Mouse (Mus musculus) induced T-regulatory cell, adult 2 months (primary cell): ENCODE results near the gene Phykpl.
A peak's percentile ranks its signal among the peaks of the same experiment; 100 is the strongest.
"Not testable (repeated sequence)": the region's sequence is repeated elsewhere in the genome, so short reads cannot be mapped to it uniquely, and the experiment has no call there.

Source experiments
- DNase-seq: peaks from one replicate; pipeline ENCODE4 v3.0.0-alpha.2; 2012; ENCODE audit warnings: low read depth

Gene Phykpl

GRCm38 (mm10) chr11:51586411-51586810 lies 1.9 kb downstream of the Phykpl start:
- DNase-seq: no peak

GRCm38 (mm10) chr11:51587059-51587458 lies 2.5 kb downstream of the Phykpl start:
- peak; percentile 23 for DNase-seq

GRCm38 (mm10) chr11:51588833-51589232 lies 4.3 kb downstream of the Phykpl start:
- no peak for DNase-seq

- no peak for DNase-seq
Measured at GRCm38 (mm10) chr11:51590002-51590401, 5.4 kb downstream of the Phykpl start.

- DNase-seq: no peak
Measured at GRCm38 (mm10) chr11:51591168-51591567, 6.6 kb downstream of the Phykpl start.

GRCm38 (mm10) chr11:51591915-51592314 lies 7.4 kb downstream of the Phykpl start:
- no peak for DNase-seq

- no peak for DNase-seq
Measured at GRCm38 (mm10) chr11:51593368-51593767, 8.8 kb downstream of the Phykpl start.

- DNase-seq: no peak
Measured at GRCm38 (mm10) chr11:51593849-51594248, 9.3 kb downstream of the Phykpl start.

- no peak for DNase-seq
Measured at GRCm38 (mm10) chr11:51594715-51595350, 10.3 kb downstream of the Phykpl start.

GRCm38 (mm10) chr11:51595459-51596083 lies 11.0 kb downstream of the Phykpl start:
- no peak for DNase-seq

- no peak for DNase-seq
Measured at GRCm38 (mm10) chr11:51597553-51597952, 13.0 kb downstream of the Phykpl start.

GRCm38 (mm10) chr11:51602253-51602652 lies 17.7 kb downstream of the Phykpl start:
- no peak for DNase-seq

- DNase-seq: peak; percentile 92
Measured at GRCm38 (mm10) chr11:51605602-51606446, 21.3 kb downstream of the Phykpl start.

GRCm38 (mm10) chr11:51606447-51607095 lies 22.0 kb downstream of the Phykpl start, which contains the start of gene Hnrnpab:
Hnrnpab (minus strand) TSS chr11:51606847.
- peak; percentile 99 for DNase-seq

GRCm38 (mm10) chr11:51607096-51607738 lies 22.7 kb downstream of the Phykpl start:
- no peak for DNase-seq

- DNase-seq: peak; percentile 50
Measured at GRCm38 (mm10) chr11:51609266-51609909, 24.8 kb downstream of the Phykpl start.

GRCm38 (mm10) chr11:51609940-51610339 lies 25.4 kb downstream of the Phykpl start:
- not testable (repeated sequence) for DNase-seq

- no peak for DNase-seq
Measured at GRCm38 (mm10) chr11:51614256-51614655, 29.7 kb downstream of the Phykpl start.

- no peak for DNase-seq
Measured at GRCm38 (mm10) chr11:51615129-51615528, 30.6 kb downstream of the Phykpl start.

GRCm38 (mm10) chr11:51615601-51616000 lies 31.0 kb downstream of the Phykpl start:
- peak; percentile 90 for DNase-seq

- DNase-seq: not testable (repeated sequence)
Measured at GRCm38 (mm10) chr11:51616113-51616512, 31.6 kb downstream of the Phykpl start.
